Mouse (Mus musculus): ENCODE data around the gene Tnfsf14.

Tnfsf14 gene

GRCm38 (mm10) chr17:57201841-57202724 lies 8.1 kb upstream of the Tnfsf14 start:
- DNase-seq = no peak

GRCm38 (mm10) chr17:57198252-57198651 lies 4.3 kb upstream of the Tnfsf14 start:
- DNase-seq = no peak

DNA sequence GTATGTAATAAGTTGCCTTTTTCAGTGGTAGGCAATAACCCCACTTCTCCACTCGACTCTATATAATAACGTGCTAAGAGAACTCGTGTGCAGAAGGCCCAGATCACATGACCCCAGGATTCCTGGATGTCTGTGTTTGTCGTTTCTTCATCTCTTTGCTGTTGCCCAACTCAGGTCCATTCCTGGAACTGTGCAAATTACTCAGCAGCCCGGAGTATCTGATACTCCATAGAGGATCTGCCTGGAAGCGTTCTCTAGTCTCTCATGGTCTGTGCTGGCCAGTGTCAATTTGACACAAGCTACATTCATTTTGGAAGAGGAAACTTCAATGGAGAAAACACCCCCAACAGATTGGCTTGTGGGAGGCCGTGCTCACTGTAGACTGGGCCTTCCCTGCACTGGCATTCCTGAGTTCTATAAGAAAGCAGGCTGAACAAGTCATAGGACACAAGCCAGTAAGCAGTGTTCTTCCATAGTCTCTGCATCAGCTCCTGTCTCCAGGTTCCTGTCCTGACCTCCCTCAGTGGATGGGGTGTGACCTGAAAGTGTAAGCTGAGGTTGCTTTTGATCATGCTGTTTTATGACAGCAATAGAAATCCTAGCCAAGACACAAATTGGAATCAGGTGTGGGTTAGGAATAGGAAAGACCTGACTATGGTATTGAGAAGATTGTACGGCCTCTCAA lies 1.5 kb upstream of the Tnfsf14 start:
- DNase-seq = no peak

DNA sequence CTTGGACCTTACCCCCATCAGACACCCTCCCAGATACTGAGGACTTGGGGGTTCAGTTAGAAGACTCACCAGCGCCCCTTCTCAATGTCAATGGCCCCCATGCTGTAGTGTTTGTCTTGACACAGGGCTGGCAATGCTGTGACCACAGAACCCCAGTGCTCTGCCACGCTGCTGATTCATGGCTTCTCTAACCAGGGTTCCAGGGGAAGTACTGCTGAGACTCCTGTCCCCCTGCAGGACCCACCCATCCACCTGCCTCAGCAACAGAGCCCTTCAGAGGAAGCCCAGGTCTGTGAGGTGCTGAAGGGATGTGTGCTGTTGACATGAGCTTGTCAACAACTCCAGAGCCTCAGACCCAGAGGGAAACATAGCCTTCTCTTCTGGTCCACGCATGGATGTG lies 794 bp upstream of the Tnfsf14 start:
- DNase-seq = no peak

- no peak for DNase-seq
Observed at GRCm38 (mm10) chr17:57188510-57189192, 5.3 kb downstream of the Tnfsf14 start.

GRCm38 (mm10) chr17:57185641-57186040 lies 8.3 kb downstream of the Tnfsf14 start:
- no peak for DNase-seq

GRCm38 (mm10) chr17:57182871-57183270 lies 11.1 kb downstream of the Tnfsf14 start:
- DNase-seq = no peak

DNA sequence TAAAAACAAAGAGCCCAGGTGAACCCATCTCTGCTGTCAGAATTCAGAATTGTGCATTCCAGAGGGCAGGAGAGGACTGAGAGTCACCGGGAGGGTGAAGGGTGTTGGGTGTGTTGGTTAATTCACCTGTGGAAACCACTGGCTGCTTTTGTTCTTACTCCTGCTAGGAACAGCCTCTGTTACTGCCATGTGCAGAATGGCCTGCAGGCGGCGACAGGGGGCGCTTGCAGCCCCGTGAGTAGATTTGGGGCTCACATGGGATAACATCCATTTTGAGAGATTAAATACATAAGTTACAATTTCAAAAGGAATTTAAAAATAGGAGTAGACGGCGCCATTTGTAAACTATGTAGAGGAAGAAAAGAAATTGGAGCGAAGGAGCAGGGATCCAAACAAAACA lies 13.6 kb downstream of the Tnfsf14 start:
- DNase-seq = no peak

GRCm38 (mm10) chr17:57173351-57173750 lies 20.6 kb downstream of the Tnfsf14 start:
- no peak for DNase-seq

DNA sequence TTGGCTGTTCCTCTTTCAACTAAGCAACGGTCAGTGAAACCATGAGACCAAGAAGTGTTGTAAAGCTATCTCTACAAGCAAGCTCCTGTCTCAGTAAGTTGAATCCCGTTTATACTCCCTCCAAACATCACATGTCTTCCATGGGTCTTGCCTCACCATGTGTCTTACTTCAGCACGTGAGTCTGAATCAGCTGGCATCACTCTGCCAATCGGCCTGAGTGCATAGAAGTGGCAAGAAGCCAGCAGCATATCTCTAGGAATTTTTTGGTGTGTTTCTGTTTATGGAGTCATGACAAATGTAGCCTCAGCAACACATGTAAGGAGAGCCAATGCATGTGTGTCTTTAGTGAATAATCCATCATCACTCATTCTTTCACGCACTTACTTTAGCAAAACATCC lies 21.6 kb downstream of the Tnfsf14 start:
- no peak for DNase-seq

DNA sequence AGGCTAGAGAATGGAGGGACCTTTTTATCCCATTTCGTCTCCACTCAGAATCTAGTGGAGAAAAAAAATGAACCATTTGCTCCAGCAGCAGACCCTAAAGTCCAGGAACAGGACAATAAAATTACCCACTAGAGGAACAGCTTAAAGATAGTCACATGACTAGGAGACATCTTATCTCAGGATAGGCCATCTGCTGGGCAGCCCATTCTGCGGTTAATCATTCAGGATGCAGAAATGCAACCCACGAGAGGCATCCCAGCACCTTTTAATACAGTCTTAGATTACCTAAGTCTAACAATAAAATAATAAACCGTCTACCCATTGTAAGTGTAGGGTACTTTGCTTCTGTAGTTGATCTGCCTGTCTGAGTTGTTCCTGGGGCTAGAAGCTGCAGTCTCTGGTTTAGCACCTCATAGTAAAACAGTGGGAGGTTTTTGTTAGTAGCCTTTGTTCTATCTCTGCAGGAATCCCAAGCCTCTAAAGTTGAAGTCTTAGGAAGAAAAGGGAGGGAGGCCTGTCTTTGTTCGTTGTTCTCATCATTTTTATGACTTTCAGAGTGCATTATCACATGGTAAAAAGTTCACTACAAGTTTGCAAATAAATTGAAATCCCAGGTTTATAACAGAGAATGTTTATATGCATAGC lies 23.2 kb downstream of the Tnfsf14 start:
- DNase-seq = no peak

DNA sequence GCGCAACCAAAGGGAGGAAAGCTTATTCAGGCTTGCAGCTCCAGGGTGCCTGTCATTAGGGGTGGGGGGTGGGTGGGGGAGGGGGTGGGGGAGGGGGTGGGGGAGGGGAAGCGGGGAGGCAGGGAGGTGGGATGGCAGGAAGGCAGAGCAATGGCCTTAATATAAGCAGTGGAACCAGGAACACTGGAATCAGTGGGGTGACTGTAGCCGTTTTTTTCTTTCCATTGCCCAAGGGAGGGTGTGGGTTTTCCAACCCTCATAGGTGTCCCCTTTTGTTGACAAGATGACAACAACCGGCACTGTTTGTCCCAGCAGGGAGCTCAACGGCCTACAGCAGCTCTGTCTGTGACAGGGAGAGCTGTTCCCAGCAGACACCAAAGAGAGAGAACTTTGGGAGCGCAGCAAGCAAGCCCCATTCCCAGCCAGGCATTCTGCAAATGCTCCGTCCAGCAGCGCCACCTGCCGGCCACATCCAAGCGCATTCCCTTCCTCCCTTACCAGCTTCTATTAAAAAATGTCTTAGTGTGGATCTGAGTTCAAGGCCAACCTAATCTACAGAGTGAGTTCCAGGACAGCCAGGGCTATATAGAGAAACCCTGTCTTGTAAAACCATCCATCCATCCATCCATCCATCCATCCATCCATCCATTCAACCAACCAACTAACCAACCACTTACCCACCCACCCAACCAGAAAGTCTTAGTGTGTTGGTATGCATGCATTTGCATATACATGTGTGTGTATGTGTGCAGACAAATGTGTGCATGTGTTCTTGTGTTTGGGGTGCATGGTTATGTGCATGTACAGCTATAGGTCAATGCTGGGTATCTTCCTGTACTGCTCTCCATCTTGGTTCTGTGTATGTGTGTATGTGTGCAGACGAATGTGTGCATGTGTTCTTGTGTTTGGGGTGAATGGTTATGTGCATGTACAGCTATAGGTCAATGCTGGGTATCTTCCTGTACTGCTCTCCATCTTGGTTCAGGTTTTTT lies 26.9 kb downstream of the Tnfsf14 start:
- DNase-seq = peak; percentile 83

GRCm38 (mm10) chr17:57153787-57154186 lies 40.2 kb downstream of the Tnfsf14 start:
- DNase-seq = no peak

- DNase-seq = no peak
Observed at GRCm38 (mm10) chr17:57153006-57153405, 41.0 kb downstream of the Tnfsf14 start.

DNA sequence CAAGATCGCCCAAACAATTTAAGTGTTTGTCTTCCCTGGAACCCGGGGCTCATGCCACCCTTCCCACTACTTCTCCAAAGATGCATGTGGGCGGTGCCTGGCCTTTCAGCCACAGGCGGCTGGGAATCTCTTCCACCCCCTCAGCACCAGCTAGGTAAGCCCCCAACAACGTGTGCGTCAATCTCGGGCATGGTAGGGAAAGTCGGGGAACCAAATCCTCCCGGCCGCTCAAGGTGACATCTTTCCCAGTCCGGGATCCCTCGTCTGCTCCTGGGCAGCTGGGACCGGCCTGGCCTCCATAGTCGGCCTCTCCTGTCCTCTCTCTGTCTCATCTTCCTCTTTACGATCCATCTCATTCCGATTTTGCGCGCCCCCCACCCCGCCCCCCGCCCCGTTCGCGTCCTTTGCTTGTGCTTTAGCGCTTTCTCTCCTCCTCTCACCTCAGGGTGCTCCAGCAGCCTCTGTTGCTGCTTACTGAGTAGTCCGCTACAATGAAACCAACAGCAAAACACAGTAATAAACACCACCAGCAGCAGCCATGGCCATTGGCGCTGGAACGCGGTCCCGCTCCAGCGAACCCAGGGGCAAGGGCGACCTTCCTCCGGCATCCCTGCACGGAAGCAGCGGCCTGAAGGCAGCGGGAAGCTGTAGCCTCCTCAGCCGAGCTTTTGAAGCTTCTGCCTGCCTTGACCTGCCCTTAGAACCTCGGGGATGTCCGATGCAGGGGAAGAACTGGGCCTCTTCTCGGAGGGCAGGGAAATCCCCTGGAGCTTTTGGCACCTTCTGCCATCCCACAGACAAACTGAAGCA lies 44.8 kb downstream of the Tnfsf14 start, which contains the start of gene Cd70:
Gene Cd70, minus strand, starts transcription at position 784 of the 810 bp plus-strand sequence.
- DNase-seq = peak; percentile 2

DNA sequence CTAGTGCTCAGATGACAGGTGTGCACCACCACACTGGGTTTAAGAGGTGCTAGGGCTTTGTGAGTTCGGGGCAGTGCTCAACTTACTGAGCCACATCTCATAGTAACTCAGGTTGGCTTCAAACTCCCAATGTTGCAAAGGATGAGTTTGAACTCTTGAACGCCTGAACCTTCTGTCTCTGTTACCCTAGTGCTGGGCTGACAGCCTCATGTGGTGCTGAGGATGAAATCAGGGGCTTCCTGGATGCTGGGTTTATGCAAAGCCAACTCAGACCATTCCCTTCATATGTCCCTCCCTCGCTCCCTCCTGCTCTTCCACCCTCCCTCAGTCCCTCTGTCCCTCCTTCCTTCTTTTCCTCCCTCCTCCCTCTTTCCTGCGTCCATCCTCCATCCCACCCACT lies 45.6 kb downstream of the Tnfsf14 start:
- no peak for DNase-seq

- DNase-seq = no peak
Observed at GRCm38 (mm10) chr17:57145115-57145514, 48.9 kb downstream of the Tnfsf14 start.

DNA sequence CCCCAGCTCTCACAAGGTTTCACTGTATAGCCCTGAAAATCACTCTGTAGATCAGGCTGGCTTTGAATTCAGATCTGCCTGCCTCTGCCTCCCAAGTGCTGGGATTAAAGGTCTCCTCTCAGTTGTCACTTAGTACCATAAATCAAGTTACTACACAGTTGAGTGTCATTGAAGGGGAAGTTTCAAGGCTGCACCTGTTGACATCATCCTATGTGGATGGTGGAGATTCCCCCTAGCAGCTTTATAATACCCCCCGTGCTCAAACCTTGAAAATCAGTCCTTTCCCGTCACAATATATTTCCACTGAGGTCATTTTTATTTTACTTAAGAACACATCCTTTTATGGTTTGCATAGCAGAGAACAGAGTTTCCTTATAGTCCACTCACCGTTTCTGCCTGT lies 50.3 kb downstream of the Tnfsf14 start:
- DNase-seq = no peak

- no peak for DNase-seq
Observed at GRCm38 (mm10) chr17:57139708-57140107, 54.3 kb downstream of the Tnfsf14 start.
